Mouse (Mus musculus): ENCODE measurements at regions not wholly inside any gene's neighbourhood (a gene's known extent, or its start where the extent isn't known, plus 50 kb on each side); places are given as distances from the start of the nearest gene placed in this dataset.

- no peak for DNase-seq
Observed at GRCm38 (mm10) chr14:100607109-100607508, 322.6 kb upstream of the Klf12 start.

GRCm38 (mm10) chr14:100600886-100601451, 316.5 kb upstream of the Klf12 start:
- no peak for DNase-seq

GRCm38 (mm10) chr14:100570026-100570425, 285.5 kb upstream of the Klf12 start:
- DNase-seq, result no peak

GRCm38 (mm10) chr14:100561884-100562283, 277.4 kb upstream of the Klf12 start:
- DNase-seq, result no peak

GRCm38 (mm10) chr14:100558378-100558777, 273.9 kb upstream of the Klf12 start:
- DNase-seq, result peak; percentile 53

- no peak for DNase-seq
Observed at GRCm38 (mm10) chr14:100552466-100552865, 268.0 kb upstream of the Klf12 start.

- no peak for DNase-seq
Observed at GRCm38 (mm10) chr14:100550266-100550665, 265.8 kb upstream of the Klf12 start.

- DNase-seq, result no peak
Observed at GRCm38 (mm10) chr14:100530217-100530616, 245.7 kb upstream of the Klf12 start.

- no peak for DNase-seq
Observed at GRCm38 (mm10) chr14:100529758-100530157, 245.3 kb upstream of the Klf12 start.

GRCm38 (mm10) chr14:100509396-100509795, 224.9 kb upstream of the Klf12 start:
- no peak for DNase-seq

- DNase-seq, result no peak
Observed at GRCm38 (mm10) chr14:100508087-100508486, 223.6 kb upstream of the Klf12 start.

GRCm38 (mm10) chr14:100507616-100508015, 223.1 kb upstream of the Klf12 start:
- no peak for DNase-seq

- DNase-seq, result no peak
Observed at GRCm38 (mm10) chr14:100488837-100489236, 204.4 kb upstream of the Klf12 start.

- DNase-seq, result no peak
Observed at GRCm38 (mm10) chr14:100485489-100485888, 201.0 kb upstream of the Klf12 start.

- DNase-seq, result no peak
Observed at GRCm38 (mm10) chr14:100484101-100484500, 199.6 kb upstream of the Klf12 start.

GRCm38 (mm10) chr14:100477595-100478380, 193.3 kb upstream of the Klf12 start:
- DNase-seq, result peak; percentile 8

- DNase-seq, result no peak
Observed at GRCm38 (mm10) chr14:100468311-100468710, 183.8 kb upstream of the Klf12 start.

GRCm38 (mm10) chr14:100462321-100462720, 177.8 kb upstream of the Klf12 start:
- no peak for DNase-seq

- DNase-seq, result peak; percentile 28
Observed at GRCm38 (mm10) chr14:100461141-100462043, 176.9 kb upstream of the Klf12 start.

- DNase-seq, result no peak
Observed at GRCm38 (mm10) chr14:100459601-100460290, 175.3 kb upstream of the Klf12 start.

- peak; percentile 62 for DNase-seq
Observed at GRCm38 (mm10) chr14:100458727-100459447, 174.4 kb upstream of the Klf12 start.
